In the genomic region with DNA sequence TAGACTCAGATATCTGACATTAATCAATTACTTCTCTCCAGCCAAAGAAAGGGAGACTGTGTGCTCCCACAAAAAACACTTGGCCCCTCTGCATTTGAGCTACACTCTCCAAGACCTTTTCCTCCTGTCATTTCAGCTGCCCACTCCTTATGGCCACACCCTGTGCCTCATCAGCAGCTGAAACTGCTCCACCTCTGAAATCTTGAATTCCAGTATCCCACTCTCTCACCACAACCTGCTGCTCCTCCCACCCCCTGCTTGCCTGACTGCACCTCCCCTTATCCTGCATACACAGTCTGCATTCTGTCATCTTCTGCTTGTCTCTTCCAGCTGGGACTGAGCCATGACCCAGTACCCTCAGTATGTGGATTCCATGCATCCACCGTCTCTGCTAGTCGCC, we compare ENCODE assay signal across 29 mouse cellular contexts. TPM values are rescaled to one million over a fixed set of nuclear protein-coding genes. Genes with fewer than 3 reads are reported as not detected.
"Had no signal": no experiment of that assay in that cellular context is flagged by ENCODE, and none has a peak within 500 bp of the region (broad histone marks: within the 10 kb centered on the region; RNA-seq: fewer than 3 reads in every experiment).

No protein-coding gene starts in this region.

- H3K27ac ChIP-seq: heart, adult 2 months; heart, embryonic 13.5 days; heart, embryonic 15.5 days; hindbrain, embryonic 13.5 days; hindbrain, embryonic 15.5 days; hindbrain, postnatal 0 days; kidney, embryonic 15.5 days; kidney, postnatal 0 days; limb, embryonic 13.5 days; limb, embryonic 15.5 days; liver, embryonic 12.5 days had no signal

- H3K4me3 ChIP-seq: heart, adult 2 months; heart, embryonic 13.5 days; heart, embryonic 15.5 days; hindbrain, embryonic 13.5 days; hindbrain, embryonic 15.5 days; kidney, embryonic 15.5 days; limb, embryonic 13.5 days; limb, embryonic 15.5 days; liver, embryonic 12.5 days had no signal

- DNase-seq: gastrocnemius, postnatal 14 days; gastrocnemius, postnatal 36 days; heart, adult 11 months; heart, adult 2 months; heart, postnatal 14 days; heart, postnatal 36 days; kidney, adult 11 months; kidney, adult 2 months; kidney, adult 9 months; kidney, postnatal 14 days; kidney, postnatal 36 days; layer of hippocampus, adult 9-11 months; layer of hippocampus, postnatal 36 days; left cerebral cortex, postnatal 4 days had no signal

- H3K4me1 ChIP-seq: heart, embryonic 13.5 days; heart, embryonic 15.5 days; hindbrain, embryonic 13.5 days; hindbrain, embryonic 15.5 days; kidney, embryonic 15.5 days; limb, embryonic 13.5 days; limb, embryonic 15.5 days; liver, embryonic 12.5 days had no signal

- ATAC-seq: hindbrain, postnatal 0 days; intestine, embryonic 16.5 days; liver, embryonic 12.5 days had no signal

- H3K9ac ChIP-seq: heart, embryonic 13.5 days; heart, embryonic 15.5 days; hindbrain, embryonic 13.5 days; hindbrain, embryonic 15.5 days; kidney, embryonic 15.5 days; limb, embryonic 13.5 days; limb, embryonic 15.5 days; liver, embryonic 12.5 days had no signal

- H3K9me3 ChIP-seq: heart, embryonic 13.5 days; heart, embryonic 15.5 days; hindbrain, embryonic 13.5 days; hindbrain, embryonic 15.5 days; kidney, embryonic 15.5 days; limb, embryonic 13.5 days; limb, embryonic 15.5 days; liver, embryonic 12.5 days had no signal

- H3K36me3 ChIP-seq: heart, embryonic 13.5 days; heart, embryonic 15.5 days; hindbrain, embryonic 13.5 days; hindbrain, embryonic 15.5 days; kidney, embryonic 15.5 days; limb, embryonic 13.5 days; limb, embryonic 15.5 days; liver, embryonic 12.5 days had no signal

- H3K4me2 ChIP-seq: heart, embryonic 13.5 days; heart, embryonic 15.5 days; hindbrain, embryonic 13.5 days; hindbrain, embryonic 15.5 days; kidney, embryonic 15.5 days; limb, embryonic 13.5 days; limb, embryonic 15.5 days; liver, embryonic 12.5 days had no signal

- H3K27me3 ChIP-seq: heart, embryonic 13.5 days; heart, embryonic 15.5 days; hindbrain, embryonic 13.5 days; hindbrain, embryonic 15.5 days; limb, embryonic 15.5 days; liver, embryonic 12.5 days had no signal

RNA-seq across cellular contexts. Expression of a gene that starts 9.2 kb away (rescaled TPM):
- total RNA-seq: gastrocnemius, adult 18-20 months; gastrocnemius, adult 8-10 months; gastrocnemius, postnatal 14 days; gastrocnemius, postnatal 36 days; heart, adult 2 months; heart, postnatal 36 days; hematopoietic stem cell, adult 5-6 weeks; liver, adult 2 months had no signal
- polyA plus RNA-seq: liver, adult 2 months had no signal
